Mouse (Mus musculus) heart, embryonic 11.5 days (tissue): ENCODE measurements around the gene Sppl2b. TPM values are rescaled to one million over a fixed set of nuclear protein-coding genes. Genes with fewer than 3 reads are reported as not detected.
"Not testable (repeated sequence)": the region's sequence is repeated elsewhere in the genome, so short reads cannot be mapped to it uniquely, and the experiment has no call there.

Experiments
- ATAC-seq: fragments of 200-750 bp; cut with Nextera tagmentation; replicated peaks from 2 replicates; pipeline ENCODE4 v1.8.0; 2017; ENCODE audit warnings: moderate library complexity; ENCODE audit not compliant: insufficient number of reproducible peaks, low FRiP score, low TSS enrichment
- H3K27ac ChIP-seq: fragments of 300-500 bp; sonication (generic); 2 replicates; pipeline ENCODE4 v1.5.1; 2014; ENCODE audit warnings: mild to moderate bottlenecking, low read depth, low read length
- H3K27me3 ChIP-seq: fragments of 300-500 bp; sonication (generic); 2 replicates; pipeline ENCODE4 v1.6.1; 2014; ENCODE audit warnings: mild to moderate bottlenecking, low read length, mixed read lengths; ENCODE audit not compliant: control insufficient read depth, insufficient read depth
- H3K36me3 ChIP-seq: fragments of 300-500 bp; sonication (generic); 2 replicates; pipeline ENCODE4 v1.6.1; 2014; ENCODE audit warnings: mild to moderate bottlenecking, low read length, moderate library complexity, mixed read lengths; ENCODE audit not compliant: control insufficient read depth, insufficient read depth
- H3K4me1 ChIP-seq: fragments of 300-500 bp; sonication (generic); 2 replicates; pipeline ENCODE4 v1.6.1; 2014; ENCODE audit warnings: low read length; ENCODE audit not compliant: control insufficient read depth, insufficient read depth
- H3K4me2 ChIP-seq: fragments of 300-500 bp; sonication (generic); 2 replicates; pipeline ENCODE4 v1.6.1; 2014; ENCODE audit warnings: mild to moderate bottlenecking, moderate library complexity
- H3K4me3 ChIP-seq: fragments of 300-500 bp; sonication (generic); 2 replicates; pipeline ENCODE4 v1.5.1; 2014; ENCODE audit warnings: low read depth, low read length
- H3K9ac ChIP-seq: fragments of 300-500 bp; sonication (generic); 2 replicates; pipeline ENCODE4 v1.6.1; 2014; ENCODE audit warnings: mild to moderate bottlenecking, low read depth, low read length, moderate library complexity
- H3K9me3 ChIP-seq: fragments of 300-500 bp; sonication (generic); replicated peaks from 2 replicates; pipeline ENCODE4 v1.6.1; 2016; ENCODE audit warnings: low read length; ENCODE audit not compliant: control insufficient read depth
- WGBS: fragments of 180-500 bp; shearing (Covaris S2); extraction: QIAGEN DNeasy Blood & Tissue Kit; methylation state at CpG from one replicate; pipeline ENCODE4 v1.1.7; 2014; ENCODE audit not compliant: insufficient replicate concordance; 5-methylcytosine and 5-hydroxymethylcytosine counted together
- polyA plus RNA-seq: library from polyadenylated mRNA; unstranded; fragments of >200 nt; fragmentation: Nextera tagmentation; extraction: Ambion mirVana; gene quantifications from 2 replicates; pipeline ENCODE4 v1.2.1, GENCODE M21; 2014

The Sppl2b gene
- polyA plus RNA-seq, 1 experiment from 2014 or later, result 26.3 TPM

DNA sequence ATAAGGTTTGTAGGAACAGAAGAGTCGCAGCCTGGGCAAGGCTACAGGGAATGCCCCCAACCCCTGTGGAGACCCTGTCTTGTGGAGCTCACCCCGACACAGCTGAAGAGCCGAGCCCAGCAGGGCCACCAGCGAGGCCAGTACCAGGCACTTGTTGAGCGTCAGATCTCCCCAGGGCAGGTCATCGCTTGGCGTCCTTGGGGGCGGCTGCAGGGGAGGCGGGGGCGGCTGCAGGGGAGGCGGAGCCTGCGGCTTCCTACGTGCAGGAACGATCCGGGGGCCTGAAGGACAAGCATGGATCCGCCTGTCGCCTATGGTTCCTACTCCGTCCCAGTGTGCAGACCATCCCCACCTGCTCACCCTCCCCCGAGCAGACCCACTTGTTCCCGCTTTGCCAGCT is 45.0 kb upstream of the Sppl2b start:
- 1% methylated on average over 18 of the region's 20 CpGs for WGBS
- Histone ChIP-seq H3K4me2 (peak overlapping the region; percentile 60), H3K27me3 (peaks cover 11% of the 10 kb centered on the region), H3K36me3 (no peaks in the 10 kb centered on the region), H3K27ac (0 out of 2 replicates have a peak overlapping the region, but pooled peaks have one; percentile 50), H3K9ac (peak overlapping the region; percentile 50; the same call in 1 of the 2 replicates), H3K9me3 (no peaks in the 10 kb centered on the region), H3K4me3 (peak overlapping the region; percentile 27), H3K4me1 (peaks cover 45% of the 10 kb centered on the region)
- ATAC-seq, result no peak

DNA sequence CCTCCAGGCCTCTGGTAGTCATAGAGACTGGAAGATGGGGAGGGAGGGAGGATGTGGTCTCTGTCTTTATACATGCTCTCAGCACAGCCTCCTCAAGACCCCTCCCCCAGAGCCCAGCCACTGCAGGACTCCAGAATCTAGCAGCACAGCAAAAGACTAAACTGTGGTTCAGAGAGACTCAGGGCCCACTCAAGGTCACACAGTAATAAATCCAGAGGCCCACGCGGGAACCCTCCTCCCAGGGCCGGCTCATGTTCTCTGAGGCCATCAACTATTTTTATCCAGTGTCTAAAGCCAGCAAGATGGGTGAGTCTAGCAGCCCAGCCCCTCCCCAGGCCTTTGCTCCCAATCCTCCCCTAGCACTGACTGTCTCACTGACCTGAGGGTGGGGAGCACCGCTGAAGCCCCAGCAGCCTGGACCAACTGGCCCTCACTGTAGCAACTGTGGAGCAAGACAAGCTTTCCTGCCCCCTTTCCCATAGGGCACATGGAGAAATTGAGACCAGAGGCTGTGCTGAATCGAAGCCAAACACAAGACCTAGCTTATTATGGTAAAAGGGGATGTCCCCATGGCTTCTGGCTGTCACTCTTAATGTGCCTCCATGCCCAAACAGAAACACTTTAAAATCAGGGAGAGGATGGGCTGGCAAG is 42.6 kb upstream of the Sppl2b start:
- no peak overlapping the region for H3K4me2 ChIP-seq
- H3K4me1 ChIP-seq, result peaks cover 28% of the 10 kb centered on the region
- 35% methylated on average over 5 of the region's 5 CpGs for WGBS
- H3K9me3 ChIP-seq, result no peaks in the 10 kb centered on the region
- H3K27ac ChIP-seq, result no peak overlapping the region
- no peak for ATAC-seq
- H3K4me3 ChIP-seq, result no peak overlapping the region
- no peak overlapping the region; the same call in 1 of the 2 replicates for H3K9ac ChIP-seq
- peaks cover 6% of the 10 kb centered on the region for H3K27me3 ChIP-seq
- H3K36me3 ChIP-seq, result no peaks in the 10 kb centered on the region

DNA sequence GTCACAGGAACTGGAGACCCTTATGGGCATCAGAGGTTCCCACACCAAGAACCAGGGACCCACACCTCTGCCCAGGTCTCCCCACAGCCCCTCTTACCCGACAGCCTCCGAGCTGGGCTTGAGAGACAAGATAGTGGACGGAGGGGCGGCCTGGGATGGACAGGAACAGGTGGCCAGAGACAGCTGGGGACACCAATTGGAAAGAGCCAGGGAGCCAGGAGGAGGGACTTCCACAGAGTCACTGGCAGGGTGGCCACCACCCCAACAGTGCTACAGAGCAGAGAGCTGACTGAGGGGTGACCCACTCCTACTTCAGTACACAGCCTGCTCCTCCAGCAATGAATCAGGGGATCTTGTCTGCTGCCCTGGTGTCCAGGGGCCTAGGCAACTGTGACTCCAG is 41.7 kb upstream of the Sppl2b start, which contains the start of gene Jsrp1:
TSS of gene Jsrp1 (minus strand) at position 133 of the 400 bp plus-strand sequence.
- Histone ChIP-seq H3K4me1 (peaks cover 19% of the 10 kb centered on the region), H3K27ac (no peak within 1 kb of the TSS), H3K27me3 (peaks cover 3% of the 10 kb centered on the region), H3K9me3 (no peaks in the 10 kb centered on the region), H3K36me3 (no peaks in the 10 kb centered on the region), H3K4me3 (no peak within 1 kb of the TSS), H3K4me2 (no peak within 1 kb of the TSS), H3K9ac (no peak within 1 kb of the TSS; the same call in 1 of the 2 replicates)
- 41% methylated on average over 4 of the region's 4 CpGs for WGBS
- no peak for ATAC-seq

DNA sequence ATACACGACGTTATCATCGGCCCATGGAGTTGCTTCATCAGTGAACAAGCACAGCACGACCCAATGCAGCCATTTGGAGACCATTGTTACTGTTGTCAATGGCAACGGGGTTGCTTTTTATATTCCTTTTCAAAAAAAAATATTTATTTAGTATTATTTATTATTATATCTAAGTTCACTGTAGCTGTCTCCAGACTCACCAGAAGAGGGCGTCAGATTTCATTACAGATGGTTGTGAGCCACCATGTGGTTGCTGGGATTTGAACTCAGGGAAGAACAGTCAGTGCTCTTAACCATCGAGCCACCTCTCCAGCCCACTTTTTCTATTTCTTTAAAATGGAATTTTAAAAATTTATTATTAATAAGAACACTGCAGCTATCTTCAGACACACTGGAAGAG is 40.3 kb upstream of the Sppl2b start:
- H3K9me3 ChIP-seq, result no peaks in the 10 kb centered on the region
- H3K4me2 ChIP-seq, result no peak overlapping the region
- no peak overlapping the region for H3K4me3 ChIP-seq
- no peaks in the 10 kb centered on the region for H3K36me3 ChIP-seq
- no peaks in the 10 kb centered on the region; the same call in 1 of the 2 replicates for H3K27me3 ChIP-seq
- peaks cover 7% of the 10 kb centered on the region; the same call in 1 of the 2 replicates for H3K4me1 ChIP-seq
- H3K9ac ChIP-seq, result no peak overlapping the region
- H3K27ac ChIP-seq, result no peak overlapping the region
- no peak for ATAC-seq
- WGBS, result 61% methylated on average over 7 of the region's 7 CpGs

DNA sequence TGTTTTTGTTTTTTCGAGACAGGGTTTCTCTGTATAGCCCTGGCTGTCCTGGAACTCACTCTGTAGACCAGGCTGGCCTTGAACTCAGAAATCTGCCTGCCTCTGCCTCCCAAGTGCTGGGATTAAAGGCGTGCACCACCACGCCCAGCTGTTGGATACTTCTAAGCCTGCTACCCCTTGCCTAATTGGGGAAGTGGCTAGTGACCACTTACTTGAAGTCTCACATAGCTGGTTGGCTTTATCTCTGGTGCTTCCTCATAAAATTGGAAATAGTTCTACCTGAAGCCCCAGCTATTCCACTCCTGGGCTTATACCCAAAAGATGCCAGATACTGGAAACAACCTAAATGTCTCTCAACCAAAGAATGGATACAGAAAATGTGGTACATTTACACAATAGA is 38.8 kb upstream of the Sppl2b start:
- 84% methylated on average over 3 of the region's 3 CpGs for WGBS

DNA sequence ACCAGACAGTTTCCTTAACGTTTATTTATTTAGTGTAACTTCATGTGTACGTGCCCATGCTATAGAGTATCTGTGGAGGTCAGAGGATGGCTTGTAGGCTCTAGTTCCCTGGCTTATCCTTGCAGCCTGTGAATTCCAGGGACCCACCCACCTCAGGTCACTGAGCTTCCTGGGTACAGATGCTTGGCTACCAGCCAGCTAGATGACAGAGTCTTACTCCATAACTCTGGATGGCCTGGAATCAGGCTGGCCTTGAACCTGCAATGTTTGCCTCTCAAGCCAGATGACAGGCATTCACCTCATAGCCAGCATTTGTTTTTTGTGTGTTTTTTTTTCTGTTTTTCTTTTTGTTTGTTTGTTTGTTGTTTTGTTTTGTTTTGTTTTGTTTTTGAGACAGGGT is 37.9 kb upstream of the Sppl2b start:
- Histone ChIP-seq H3K27me3 (no peaks in the 10 kb centered on the region; the same call in 1 of the 2 replicates), H3K9me3 (no peaks in the 10 kb centered on the region), H3K9ac (no peak overlapping the region), H3K27ac (no peak overlapping the region), H3K4me3 (no peak overlapping the region), H3K36me3 (no peaks in the 10 kb centered on the region), H3K4me2 (no peak overlapping the region), H3K4me1 (no peaks in the 10 kb centered on the region)
- no peak for ATAC-seq
- 69% methylated on average over 2 of the region's 2 CpGs for WGBS

More for the DNA sequence above, 38.8 kb upstream of the Sppl2b start:
- H3K9me3 ChIP-seq, H3K4me2 ChIP-seq, H3K27me3 ChIP-seq, H3K36me3 ChIP-seq, H3K9ac ChIP-seq, H3K27ac ChIP-seq, H3K4me1 ChIP-seq, ATAC-seq, H3K4me3 ChIP-seq: not testable (repeated sequence)

DNA sequence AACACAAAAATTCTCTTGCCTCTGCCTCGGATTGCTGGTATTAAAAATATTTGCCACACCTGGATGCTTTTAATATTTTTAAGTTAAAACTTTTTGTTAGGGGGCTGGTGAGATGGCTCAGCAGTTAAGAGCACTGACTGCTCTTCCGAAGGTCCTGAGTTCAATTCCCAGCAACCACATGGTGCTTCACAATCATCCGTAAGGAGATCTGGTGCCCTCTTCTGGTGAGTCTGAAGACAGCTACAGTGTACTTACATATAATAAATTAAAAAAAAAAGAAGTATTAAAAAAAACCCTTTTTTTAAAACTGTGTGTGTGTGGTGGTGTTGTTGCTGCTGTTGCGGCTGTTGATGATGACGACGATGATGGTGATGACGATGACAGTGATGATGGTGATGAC is 37.1 kb upstream of the Sppl2b start:
- not testable (repeated sequence) for H3K27ac ChIP-seq, H3K9me3 ChIP-seq, H3K27me3 ChIP-seq, H3K36me3 ChIP-seq, H3K4me3 ChIP-seq, ATAC-seq, H3K4me1 ChIP-seq, H3K9ac ChIP-seq, H3K4me2 ChIP-seq
- 78% methylated on average over 7 of the region's 7 CpGs for WGBS

DNA sequence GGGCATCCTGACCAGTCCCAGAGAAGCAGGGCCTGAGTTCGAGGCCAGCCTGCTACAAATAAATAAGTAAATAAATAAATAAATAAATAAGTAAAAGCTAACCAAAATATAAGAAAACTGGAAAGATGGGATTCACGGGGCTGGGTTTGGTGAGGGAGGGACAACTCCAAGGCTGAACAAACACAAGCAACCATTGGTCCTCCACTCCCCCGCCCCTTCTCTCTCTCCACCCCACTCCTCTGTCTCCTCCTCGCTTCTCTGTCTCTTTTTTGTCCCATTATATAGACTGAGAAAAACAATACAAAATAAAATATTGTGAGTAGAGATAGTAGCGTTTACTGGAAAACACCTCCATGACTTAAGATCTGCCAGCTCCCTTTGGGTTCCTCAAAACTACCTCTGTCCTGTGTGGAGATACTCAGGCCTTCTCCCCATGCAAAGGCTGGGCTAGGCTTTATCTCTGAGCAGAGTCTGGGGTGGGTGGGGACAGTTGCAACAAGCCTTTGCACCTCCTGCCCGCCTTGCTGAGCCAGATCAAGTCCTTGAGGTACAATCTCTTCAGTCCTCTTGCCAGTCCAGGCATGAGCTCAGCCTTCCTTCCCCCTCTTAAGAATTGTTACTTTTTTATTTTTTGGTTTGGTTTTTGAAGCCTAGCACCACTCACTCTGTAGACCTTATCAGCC is 36.3 kb upstream of the Sppl2b start:
- Histone ChIP-seq H3K4me2 (no peak overlapping the region), H3K4me3 (no peak overlapping the region), H3K27ac (no peak overlapping the region), H3K9ac (no peak overlapping the region; the same call in 1 of the 2 replicates), H3K27me3 (no peaks in the 10 kb centered on the region), H3K36me3 (no peaks in the 10 kb centered on the region), H3K4me1 (no peaks in the 10 kb centered on the region), H3K9me3 (no peaks in the 10 kb centered on the region)
- no peak; the same call in 1 of the 2 replicates for ATAC-seq
- 52% methylated on average over 6 of the region's 6 CpGs for whole genome bisulfite sequencing
